Mouse (Mus musculus) heart, embryonic 10.5 days (tissue): ENCODE results near the gene Kctd7. TPM values are rescaled to one million over a fixed set of nuclear protein-coding genes. Genes with fewer than 3 reads are reported as not detected.

ENCODE experiments used
- DNase-seq: peaks from one replicate; pipeline ENCODE4 v3.0.0-alpha.2; 2017; ENCODE audit warnings: low spot score
- H3K27ac ChIP-seq: fragments of 300-500 bp; sonication (generic); 2 replicates; pipeline ENCODE4 v1.5.1; 2016; ENCODE audit warnings: mild to moderate bottlenecking
- H3K27me3 ChIP-seq: fragments of 300-500 bp; sonication (generic); 2 replicates; pipeline ENCODE4 v1.6.1; 2016; ENCODE audit warnings: mild to moderate bottlenecking; ENCODE audit not compliant: poor library complexity, insufficient read depth, severe bottlenecking
- H3K36me3 ChIP-seq: fragments of 300-500 bp; sonication (generic); 2 replicates; pipeline ENCODE4 v1.6.1; 2016; ENCODE audit warnings: mild to moderate bottlenecking, moderate library complexity
- H3K4me1 ChIP-seq: fragments of 300-500 bp; sonication (generic); 2 replicates; pipeline ENCODE4 v1.6.1; 2016; ENCODE audit warnings: mild to moderate bottlenecking
- H3K4me3 ChIP-seq: fragments of 300-500 bp; sonication (generic); 2 replicates; pipeline ENCODE4 v1.5.1; 2016; ENCODE audit warnings: mild to moderate bottlenecking, moderate library complexity
- H3K9me3 ChIP-seq: fragments of 300-500 bp; sonication (generic); 2 replicates; pipeline ENCODE4 v1.6.1; 2016; ENCODE audit warnings: mild to moderate bottlenecking, moderate library complexity
- WGBS: fragments of 180-500 bp; shearing (Covaris S2); methylation state at CpG from one replicate; pipeline ENCODE4 v1.1.7; 2016; 5-methylcytosine and 5-hydroxymethylcytosine counted together
- polyA plus RNA-seq: library from polyadenylated mRNA; unstranded; fragments of >200 nt; fragmentation: Nextera tagmentation; extraction: Ambion mirVana; gene quantifications from 2 replicates; pipeline ENCODE4 v1.2.1, GENCODE M21; 2016

Gene Kctd7
- polyA plus RNA-seq, 1 experiment from 2014 or later: 4.4 TPM

DNA sequence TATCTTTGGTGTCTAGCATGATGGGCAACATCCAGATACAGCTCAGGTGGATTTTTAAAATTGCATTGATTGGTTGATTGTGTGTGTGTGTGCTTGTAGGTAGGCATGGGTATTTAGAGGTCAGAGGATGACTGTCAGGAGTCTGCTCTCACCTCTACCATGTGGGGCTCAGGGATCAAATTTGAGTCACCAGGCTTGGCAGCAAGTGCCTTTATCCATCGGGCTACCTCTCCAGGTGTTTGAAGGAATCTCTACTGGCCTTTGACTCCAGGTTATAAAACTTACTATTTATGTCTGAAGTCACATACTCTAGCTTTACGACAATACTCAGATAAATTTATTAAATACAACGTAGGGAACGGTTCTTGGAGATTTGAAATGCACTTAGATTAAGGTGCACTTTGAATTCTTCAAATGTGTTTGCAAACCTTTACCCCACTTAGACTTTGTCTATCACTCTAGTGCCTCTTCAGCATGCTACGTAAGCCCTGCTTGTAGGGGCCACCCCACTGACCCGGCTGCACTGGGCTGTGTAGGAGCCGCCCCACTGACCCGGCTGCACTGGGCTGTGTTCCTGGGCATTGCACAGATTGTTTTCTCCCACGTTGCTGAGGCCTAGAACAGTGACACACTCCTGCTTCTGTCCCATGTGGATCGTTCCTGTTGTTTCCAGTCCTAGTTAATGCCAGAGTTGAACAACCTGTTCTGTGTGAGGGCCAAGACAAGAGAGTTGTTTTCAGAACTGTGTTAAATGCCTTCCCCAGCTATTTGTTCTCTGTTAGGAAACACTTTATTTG is 55.8 kb downstream of the Kctd7 start:
- Histone ChIP-seq H3K4me3 (no peak overlapping the region), H3K9me3 (no peaks in the 10 kb centered on the region), H3K36me3 (peaks cover 50% of the 10 kb centered on the region), H3K27ac (no peak overlapping the region), H3K4me1 (peaks cover 21% of the 10 kb centered on the region), H3K27me3 (no peaks in the 10 kb centered on the region)
- DNase-seq: no peak
- WGBS: 85% methylated on average over 10 of the region's 10 CpGs

DNA sequence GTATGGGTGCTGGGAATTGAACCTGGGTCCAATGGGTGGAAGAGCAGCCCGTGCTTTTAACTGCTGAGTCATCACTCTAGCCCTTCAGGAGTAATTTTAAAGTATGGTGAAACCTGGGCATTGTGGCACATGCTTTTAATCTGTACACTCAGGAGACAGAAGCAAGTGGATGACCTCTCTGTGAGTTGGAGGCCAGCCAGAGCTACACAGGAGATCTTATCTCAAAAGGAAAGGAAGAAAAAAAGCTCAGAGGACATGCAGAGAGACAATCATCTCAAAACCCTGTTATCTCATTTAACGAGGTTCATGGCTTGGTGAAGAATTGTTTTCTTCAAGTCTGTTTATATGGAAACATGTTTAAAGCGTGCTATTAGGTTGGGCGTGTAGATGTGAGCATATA is 59.3 kb downstream of the Kctd7 start:
- Histone ChIP-seq H3K9me3 (no peaks in the 10 kb centered on the region), H3K36me3 (peaks cover 55% of the 10 kb centered on the region), H3K27ac (no peak overlapping the region), H3K4me1 (no peaks in the 10 kb centered on the region), H3K27me3 (no peaks in the 10 kb centered on the region), H3K4me3 (no peak overlapping the region)
- 80% methylated on average over 4 of the region's 4 CpGs for WGBS
- no peak for DNase-seq

DNA sequence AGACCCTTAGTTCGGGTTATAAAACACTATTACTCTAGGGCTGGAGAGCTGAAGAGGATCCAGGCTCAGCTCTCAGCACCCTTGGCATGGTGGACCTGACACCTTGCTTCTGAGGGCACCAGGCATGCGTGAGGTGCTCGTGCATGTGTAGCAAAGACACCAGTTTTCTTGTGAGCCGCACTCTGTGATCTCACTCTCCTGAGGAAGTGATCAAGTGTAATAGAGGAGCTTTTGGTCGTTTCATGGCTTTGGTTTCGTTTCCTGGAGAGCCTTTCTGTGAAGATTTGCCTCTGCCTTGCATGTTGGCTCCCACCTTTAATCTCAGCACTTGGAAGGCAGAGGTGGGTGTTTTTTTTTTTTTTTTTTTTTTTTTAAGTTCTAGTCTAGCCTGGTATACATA is 59.9 kb downstream of the Kctd7 start:
- Histone ChIP-seq H3K27ac (no peak overlapping the region), H3K36me3 (peaks cover 55% of the 10 kb centered on the region), H3K9me3 (no peaks in the 10 kb centered on the region), H3K27me3 (no peaks in the 10 kb centered on the region), H3K4me1 (no peaks in the 10 kb centered on the region), H3K4me3 (no peak overlapping the region)
- WGBS: 86% methylated on average over 6 of the region's 6 CpGs
- no peak for DNase-seq

Other genes starting within 250 kb of the Kctd7 start
- gene Zbed5, start 249.1 kb upstream of the Kctd7 start, polyA plus RNA-seq: 4.2 and 5.4 TPM in 2 replicates
- gene Phkg1, start 246.3 kb upstream of the Kctd7 start, polyA plus RNA-seq: 0.48 and 0.53 TPM in 2 replicates
- 1.8 and 2.4 TPM in 2 replicates for gene Nupr1l, start 236.3 kb upstream of the Kctd7 start, polyA plus RNA-seq
- gene Vkorc1l1, start 202.9 kb upstream of the Kctd7 start, polyA plus RNA-seq: 18.3 and 25.8 TPM in 2 replicates
- 47.3 and 56.8 TPM in 2 replicates for gene Gusb, start 141.8 kb upstream of the Kctd7 start, polyA plus RNA-seq
- gene Asl, start 115.6 kb upstream of the Kctd7 start, polyA plus RNA-seq: 25.1 and 35.9 TPM in 2 replicates
- gene Crcp, start 115.6 kb upstream of the Kctd7 start, polyA plus RNA-seq: 33.1 and 39.9 TPM in 2 replicates
- 27.2 and 44.6 TPM in 2 replicates for gene Tpst1, start 71.5 kb upstream of the Kctd7 start, polyA plus RNA-seq
- gene Rabgef1, start 26.9 kb downstream of the Kctd7 start, polyA plus RNA-seq: 21.2 and 25.5 TPM in 2 replicates
- 30.9 and 35.7 TPM in 2 replicates for gene Tmem248, start 72.2 kb downstream of the Kctd7 start, polyA plus RNA-seq
- gene Sbds, start 110.7 kb downstream of the Kctd7 start, polyA plus RNA-seq: 64.9 and 74.8 TPM in 2 replicates
- 25.2 and 26.1 TPM in 2 replicates for gene Tyw1, start 110.8 kb downstream of the Kctd7 start, polyA plus RNA-seq
- gene Caln1, start 224.6 kb downstream of the Kctd7 start, polyA plus RNA-seq: 0.10 and 0.21 TPM in 2 replicates
- gene A330070K13Rik, start 239.8 kb downstream of the Kctd7 start, polyA plus RNA-seq: not detected in 2 replicates